Mouse (Mus musculus) adrenal gland, postnatal 25 days (tissue): ENCODE measurements at regions not wholly inside any gene's neighbourhood (a gene's known extent, or its start where the extent isn't known, plus 50 kb on each side); places are given as distances from the start of the nearest gene placed in this dataset.

Experiments used
- DNase-seq: peaks from one replicate; pipeline ENCODE4 v3.0.0; 2021; ENCODE audit warnings: mixed read lengths

GRCm38 (mm10) chr7:129987119-129987665 is 395.5 kb downstream of the Wdr11 start:
- no peak for DNase-seq

DNA sequence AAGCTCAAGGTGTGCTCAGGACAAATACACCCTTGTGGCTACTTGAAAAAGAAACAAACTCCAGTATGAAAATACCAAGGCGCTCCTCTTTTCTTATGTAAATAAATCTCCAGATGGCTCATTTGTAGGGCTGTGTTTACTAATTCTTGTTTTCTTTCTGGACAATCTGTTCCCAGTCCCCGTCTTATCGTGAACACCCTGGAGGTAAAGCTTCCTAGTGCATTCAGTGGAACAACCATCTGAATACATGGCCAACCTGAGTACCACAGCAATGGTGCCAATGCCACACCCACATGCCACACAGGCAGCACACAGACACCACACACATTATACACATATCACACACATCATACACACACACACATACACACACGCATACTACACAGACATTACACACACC is 396.1 kb downstream of the Wdr11 start:
- no peak for DNase-seq

DNA sequence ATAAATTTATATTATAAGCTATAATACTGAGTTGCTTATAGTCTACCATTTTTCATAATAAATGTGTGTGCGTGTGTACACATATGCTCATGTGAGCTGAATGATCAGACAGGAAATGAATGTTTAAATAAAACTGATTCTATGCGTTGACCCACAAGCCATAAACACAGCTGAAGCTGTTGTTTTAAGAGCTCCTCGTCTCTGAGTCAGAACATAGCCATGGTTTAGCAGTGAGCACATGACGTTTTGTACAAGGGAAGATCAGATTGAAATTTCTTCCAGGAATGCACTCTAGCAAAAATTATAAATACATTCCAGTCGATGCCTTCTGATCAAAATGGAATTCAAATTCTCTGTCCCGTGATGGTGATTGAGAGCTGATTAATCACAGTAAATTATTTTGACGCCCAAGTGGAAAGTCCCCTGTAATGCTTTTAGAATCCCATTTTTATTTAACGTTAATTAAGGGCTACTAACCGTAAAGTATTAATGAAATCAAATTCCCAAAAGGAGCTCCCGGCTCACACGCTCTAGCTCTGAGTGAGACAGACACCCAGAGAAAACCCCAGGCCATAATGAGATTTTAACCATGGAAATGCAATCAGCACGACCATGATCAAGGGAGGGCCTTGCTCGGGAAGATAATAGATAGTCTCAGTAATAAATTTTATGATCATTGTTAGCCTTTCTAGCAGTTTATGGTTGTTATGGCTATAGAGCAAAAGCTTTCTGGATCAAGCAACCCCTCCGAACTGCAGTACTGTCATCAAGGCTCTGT is 402.0 kb downstream of the Wdr11 start:
- no peak for DNase-seq

GRCm38 (mm10) chr7:129995529-129995928 is 403.9 kb downstream of the Wdr11 start:
- DNase-seq: no peak

DNA sequence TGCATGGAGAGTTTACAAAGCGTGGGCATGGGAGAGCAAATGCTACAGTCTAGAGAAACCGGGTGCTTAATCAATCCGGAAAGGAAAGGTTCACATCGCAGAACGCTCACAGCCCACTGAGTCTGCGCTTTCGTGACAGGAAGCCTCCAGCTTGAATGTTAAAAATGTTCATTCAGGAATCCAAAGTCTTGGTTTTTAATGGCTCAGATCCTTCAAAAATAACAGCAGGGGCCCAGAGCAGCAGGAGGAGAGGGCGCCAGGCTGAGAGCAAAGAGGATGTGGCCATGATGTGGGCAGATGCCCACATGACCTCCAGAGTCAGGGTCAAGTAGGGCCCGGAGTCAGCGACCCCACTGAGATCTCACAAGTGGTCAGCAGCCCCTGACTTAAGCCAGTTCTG is 409.4 kb downstream of the Wdr11 start:
- no peak for DNase-seq

- no peak for DNase-seq
Observed at GRCm38 (mm10) chr7:130002002-130002401, 410.3 kb downstream of the Wdr11 start.

GRCm38 (mm10) chr7:130005406-130005805 is 413.7 kb downstream of the Wdr11 start:
- no peak for DNase-seq

- DNase-seq: no peak
Observed at GRCm38 (mm10) chr7:130007993-130008583, 416.4 kb downstream of the Wdr11 start.

GRCm38 (mm10) chr7:130008591-130009418 is 417.1 kb downstream of the Wdr11 start:
- no peak for DNase-seq

DNA sequence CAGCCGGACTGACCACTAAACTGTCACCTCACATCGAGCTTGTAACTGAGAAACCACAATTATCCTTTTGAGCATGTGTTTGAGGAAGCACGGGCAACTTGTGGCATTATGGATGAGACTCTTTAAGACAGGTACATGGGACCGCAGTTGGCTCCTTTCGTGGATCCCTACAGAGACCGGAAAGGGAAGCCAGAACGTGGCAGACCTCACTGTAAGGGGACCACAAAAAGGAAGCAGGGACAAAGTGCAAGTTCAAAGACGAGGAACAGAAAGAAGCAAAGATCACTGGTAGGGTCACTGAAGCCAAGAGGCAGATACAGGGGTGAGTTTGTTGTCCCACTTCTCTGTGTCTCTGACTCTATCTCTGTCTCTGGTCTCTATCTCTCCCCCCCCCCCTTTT is 420.4 kb downstream of the Wdr11 start:
- no peak for DNase-seq

- no peak for DNase-seq
Observed at GRCm38 (mm10) chr7:130013109-130013508, 421.4 kb downstream of the Wdr11 start.

DNA sequence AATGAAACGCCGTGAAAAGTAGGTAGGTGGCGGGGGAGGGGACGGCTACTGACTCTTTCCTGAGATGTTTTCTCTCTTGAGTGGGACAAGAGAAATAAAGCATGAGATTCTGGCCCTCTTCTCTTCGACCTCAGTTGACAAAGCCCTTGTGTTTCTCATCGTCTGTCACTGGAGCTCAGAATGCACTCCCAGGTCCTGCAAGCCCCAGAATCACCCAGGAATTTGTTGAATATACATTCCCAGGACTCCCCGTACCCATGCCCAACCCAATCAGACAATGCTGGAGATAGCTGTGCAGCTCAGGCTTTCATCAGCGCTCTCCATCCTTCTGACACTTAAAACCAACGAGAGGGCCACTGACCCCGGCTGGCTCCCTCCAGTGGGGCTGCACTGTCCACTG is 422.9 kb downstream of the Wdr11 start:
- DNase-seq: no peak

DNA sequence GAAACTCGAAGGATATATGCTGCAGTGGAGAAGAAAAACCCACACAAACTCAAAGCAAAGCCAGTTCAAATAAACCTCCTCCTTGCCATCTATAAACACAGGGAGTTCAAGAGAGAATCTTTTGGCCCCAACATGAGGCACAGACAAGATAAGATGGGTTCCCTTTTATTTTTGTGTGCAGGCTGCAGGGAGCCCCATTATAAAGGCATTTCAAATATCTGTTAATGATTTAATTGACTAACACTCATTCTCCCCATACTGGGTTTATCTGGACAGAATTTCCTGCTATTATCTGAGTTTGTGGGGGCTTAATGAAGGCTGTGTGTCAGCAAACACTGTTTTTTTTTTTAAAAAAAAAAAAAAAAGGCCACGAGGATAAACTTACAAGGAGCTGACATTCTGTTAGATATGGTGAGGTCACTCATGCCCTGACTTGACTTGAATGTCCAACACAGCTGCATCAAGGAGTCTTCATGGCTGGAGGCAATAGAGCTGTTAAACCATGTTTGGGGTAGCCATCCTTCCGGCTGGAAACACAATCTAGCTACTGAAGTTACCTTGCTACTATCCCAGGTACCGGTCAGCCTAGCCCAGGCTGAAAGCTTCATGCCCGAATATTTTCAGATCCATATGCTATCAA is 423.8 kb downstream of the Wdr11 start:
- DNase-seq: no peak

DNA sequence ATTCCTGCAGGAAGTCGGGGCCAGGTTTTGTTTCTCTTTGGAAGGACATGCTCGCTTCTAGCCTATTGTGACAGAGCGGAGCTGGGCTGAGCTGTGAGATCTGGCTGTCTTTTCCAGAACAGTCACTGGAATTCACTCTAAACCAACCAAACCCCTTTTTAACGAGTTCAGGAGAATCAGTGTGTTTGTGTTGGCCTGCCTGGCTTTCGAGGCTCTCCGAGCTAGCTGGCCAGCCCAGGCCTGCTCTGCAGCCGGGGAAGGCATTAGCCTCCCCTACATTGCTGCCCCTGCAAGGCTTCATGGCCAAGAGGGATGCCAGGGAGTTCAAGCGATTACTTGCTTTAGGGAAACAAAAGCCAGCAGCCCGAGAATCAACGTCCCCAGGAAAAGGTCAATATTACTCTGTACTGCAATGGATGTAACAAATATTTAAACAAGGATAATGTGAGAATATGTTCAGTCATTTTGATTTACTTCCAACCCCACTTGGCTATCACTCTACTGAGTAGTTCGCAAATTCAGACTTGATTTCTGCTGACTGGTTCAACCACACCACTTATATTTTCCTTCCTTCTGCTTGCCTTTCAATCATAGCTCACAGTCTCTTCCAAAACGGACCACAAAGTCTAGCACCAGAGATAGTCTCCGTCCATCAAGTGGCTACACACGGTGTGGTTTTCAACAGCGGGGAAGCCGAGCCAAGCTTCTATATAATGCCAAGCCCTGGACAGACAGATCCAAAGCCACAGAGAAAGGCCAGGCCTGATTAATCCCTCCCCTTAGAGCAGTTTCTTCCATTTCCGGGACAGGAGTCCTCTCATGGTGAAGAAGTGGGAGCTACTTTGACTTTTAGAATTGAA is 424.6 kb downstream of the Wdr11 start:
- DNase-seq: no peak

DNA sequence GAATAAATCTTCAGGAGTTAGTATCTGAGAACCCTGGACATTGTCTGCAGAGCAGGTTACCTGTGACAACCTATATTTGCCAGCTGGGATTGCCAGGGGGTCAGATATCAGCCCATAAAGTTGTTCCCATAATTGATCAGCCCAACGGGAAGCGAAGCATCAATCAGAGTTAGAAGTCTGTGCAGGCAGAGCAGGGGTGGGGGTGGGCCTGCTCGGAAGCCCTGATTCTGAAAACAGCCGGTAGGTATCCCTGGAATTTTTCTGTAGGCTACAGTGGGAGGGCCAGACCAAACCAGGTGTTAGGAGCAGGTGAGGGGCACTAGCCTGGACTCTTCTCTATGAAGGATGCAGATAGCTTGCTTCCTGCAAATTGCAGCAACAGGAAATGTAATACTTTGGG is 427.2 kb downstream of the Wdr11 start:
- no peak for DNase-seq

- no peak for DNase-seq
Observed at GRCm38 (mm10) chr7:130028945-130029344, 437.3 kb downstream of the Wdr11 start.

DNA sequence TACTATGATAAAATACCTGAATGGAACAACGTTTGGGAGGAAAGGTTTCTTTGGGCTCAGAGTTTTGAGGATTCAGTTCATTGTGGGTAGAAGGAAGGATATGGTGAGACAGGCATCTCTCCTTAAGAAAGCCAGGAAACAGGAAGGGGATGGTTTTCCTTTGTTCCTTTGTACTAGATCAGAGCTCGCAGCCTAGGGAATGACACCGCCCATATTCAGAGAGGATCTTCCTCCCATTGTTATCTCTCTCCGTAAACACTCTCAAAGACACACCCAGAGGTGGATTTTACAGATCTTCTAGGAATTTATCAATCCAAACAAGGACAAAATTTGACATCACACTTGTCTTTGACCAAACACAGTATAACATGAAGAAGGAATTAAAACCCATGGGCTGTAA is 439.0 kb downstream of the Wdr11 start:
- DNase-seq: no peak

DNA sequence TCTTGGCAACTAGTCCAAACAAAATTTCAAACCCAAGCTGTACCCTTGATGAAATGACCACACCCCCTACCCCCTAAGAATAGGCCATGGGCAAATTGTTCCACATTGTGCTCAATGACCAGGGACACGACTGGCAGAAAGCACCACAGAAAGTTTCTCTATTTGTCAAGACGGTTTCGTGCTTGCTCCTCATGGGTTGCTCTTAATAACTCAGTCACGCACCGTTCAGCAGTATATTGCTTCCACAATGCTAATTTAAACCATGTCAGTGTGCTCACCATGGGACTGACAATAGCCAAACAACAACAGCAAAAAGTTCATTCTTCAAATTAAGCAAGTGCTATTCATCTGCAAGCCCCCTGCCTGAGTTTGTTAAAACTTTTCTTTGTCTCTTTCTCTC is 444.6 kb downstream of the Wdr11 start:
- DNase-seq: no peak

DNA sequence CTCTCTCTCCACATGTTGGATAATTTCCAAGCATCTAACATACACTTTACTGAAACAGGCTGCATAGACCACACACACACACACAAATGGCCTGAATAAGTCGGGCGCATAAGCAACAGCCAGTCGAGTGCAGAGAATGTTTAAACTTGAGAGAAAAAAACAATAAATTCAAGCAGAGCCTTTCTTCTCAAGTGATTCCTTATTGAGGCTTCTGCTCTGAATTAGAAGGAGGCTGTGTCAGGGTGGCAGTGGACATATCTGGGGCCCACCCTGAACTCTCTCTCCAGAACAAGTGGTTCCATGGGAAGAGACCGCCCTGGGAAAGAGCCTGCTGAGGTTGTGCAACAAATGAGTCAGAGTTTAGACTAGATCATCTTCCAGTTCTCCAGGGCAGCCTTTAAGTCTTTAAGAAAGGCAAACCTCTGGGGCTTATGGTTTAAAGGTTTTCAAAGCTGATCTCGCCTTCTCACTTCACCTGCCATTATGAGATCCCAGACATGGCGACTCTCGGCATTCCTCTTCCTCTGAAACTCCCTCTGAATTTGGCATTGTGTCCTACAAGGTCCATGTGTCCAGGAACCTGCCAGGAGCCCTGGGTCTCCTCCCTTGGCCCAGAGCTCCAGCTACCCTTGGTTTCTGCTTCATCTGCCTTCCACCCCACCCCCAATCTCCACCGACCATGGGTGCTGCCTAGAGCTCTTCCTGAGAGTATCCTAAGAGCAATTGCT is 445.3 kb downstream of the Wdr11 start:
- DNase-seq: no peak

DNA sequence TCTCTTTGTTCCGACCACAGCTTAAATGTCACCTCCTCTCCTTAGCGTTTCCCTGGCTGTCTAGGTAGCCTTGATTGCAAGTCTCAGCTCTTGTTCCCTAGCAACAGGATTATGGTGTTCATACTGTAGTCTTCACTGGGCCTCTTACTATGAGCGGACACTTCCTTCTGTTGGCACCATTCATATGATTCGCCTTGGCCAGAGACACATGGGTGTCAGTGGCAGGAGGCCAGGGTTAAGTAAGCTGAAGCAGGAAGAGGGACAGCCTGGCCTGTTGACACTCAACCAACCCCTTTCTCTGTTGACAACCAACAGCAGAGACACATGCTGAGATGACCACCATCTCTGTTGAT is 445.9 kb downstream of the Wdr11 start:
- peak; percentile 36 for DNase-seq

GRCm38 (mm10) chr7:130040596-130040995 is 448.9 kb downstream of the Wdr11 start:
- no peak for DNase-seq
